8 mouse cellular contexts compared by ENCODE assay signal in the genomic region with DNA sequence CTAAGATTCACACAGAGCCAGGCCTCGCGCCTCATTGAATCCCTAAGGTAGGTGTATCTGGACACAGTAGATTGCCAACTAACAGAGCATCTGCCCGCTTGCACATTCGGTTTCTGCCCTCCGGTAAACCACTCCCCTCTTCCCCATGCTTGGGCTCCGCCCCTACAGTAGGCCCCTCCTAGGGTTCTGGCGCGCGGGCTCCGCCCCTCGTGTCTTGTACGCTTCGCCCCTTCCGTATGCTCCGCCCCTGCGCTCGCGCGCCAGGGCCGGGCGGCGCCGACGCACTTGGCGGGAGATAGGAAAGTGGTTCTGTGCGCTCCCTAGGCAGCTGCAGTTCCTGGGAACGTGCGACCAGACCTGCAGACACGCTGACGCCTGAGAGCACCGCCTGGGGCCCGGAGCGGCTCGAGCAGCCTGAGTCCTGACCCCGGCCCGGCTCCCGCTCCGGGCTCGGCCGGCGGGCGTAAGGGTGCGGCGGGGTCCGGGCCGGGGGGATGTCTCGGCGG. TPM values are rescaled to one million over a fixed set of nuclear protein-coding genes. Genes with fewer than 3 reads are reported as not detected.
DNase-seq lines count a peak whose midpoint lies in the region; ATAC-seq and TF ChIP-seq lines count a peak whose summit lies in the region.

TSS of gene Mybl2 (plus strand) at position 353 of the 506 bp plus-strand sequence.

- no peaks in the 10 kb centered on the region for H3K4me1 ChIP-seq in hindbrain, postnatal 0 days (ENCODE audit: insufficient read depth, low read length)

- intact Hi-C loops in gastrocnemius, adult 2 months (cut with DNase I), result loop anchor here (5.0 kb wide), 1 partner anchor 348 kb away; no protein-coding TSS in a partner anchor
- intact Hi-C loops in left cerebral cortex, adult 2 months (cut with DNase I), result no loop called here

- peak within 1 kb of the TSS; percentile 100 for H3K4me2 ChIP-seq in hindbrain, postnatal 0 days (ENCODE audit: low read depth, low read length)

- H3K36me3 ChIP-seq in hindbrain, postnatal 0 days (ENCODE audit: insufficient read depth, low read length), result no peaks in the 10 kb centered on the region

- peak; percentile 99 for DNase-seq in ZHBTc4 (ENCODE audit: low read depth, low spot score)
- DNase-seq in gastrocnemius, adult 2 months, result peak; percentile 93
- DNase-seq in hindbrain, postnatal 0 days (ENCODE audit: low spot score), result peak; percentile 96
- peak; percentile 81 to 82 for DNase-seq in left cerebral cortex, adult 2 months (ENCODE audit: extremely low spot score in 1 of 2, low spot score in 2 of 2)
- DNase-seq in right cerebral cortex, adult 2 months (ENCODE audit: low spot score in 2 of 2), result peak; percentile 74 to 79
- DNase-seq in urinary bladder, postnatal 14 days (ENCODE audit: low spot score), result peak; percentile 94

- H3K27me3 ChIP-seq in hindbrain, postnatal 0 days (ENCODE audit: insufficient read depth, low read length), result no peaks in the 10 kb centered on the region; the same call in 1 of the 2 replicates

- peak within 1 kb of the TSS; percentile 78 for H3K4me3 ChIP-seq in gastrocnemius, adult 2 months
- H3K4me3 ChIP-seq in hindbrain, postnatal 0 days (ENCODE audit: low read length), result peak within 1 kb of the TSS; percentile 65
- peak within 1 kb of the TSS; percentile 49 for H3K4me3 ChIP-seq in left cerebral cortex, adult 2 months

- no peak within 1 kb of the TSS for H3K27ac ChIP-seq in gastrocnemius, adult 2 months
- H3K27ac ChIP-seq in hindbrain, postnatal 0 days, result no peak within 1 kb of the TSS
- no peak within 1 kb of the TSS for H3K27ac ChIP-seq in left cerebral cortex, adult 2 months

- no peaks in the 10 kb centered on the region for H3K9me3 ChIP-seq in hindbrain, postnatal 0 days (ENCODE audit: low read length)

- under 1% methylated on average over 48 of the region's 48 CpGs for WGBS in hindbrain, postnatal 0 days

- peak; percentile 97 for ATAC-seq in common myeloid progenitor, adult 5-6 weeks (replicated peaks; ENCODE audit: low read depth, poor library complexity, severe bottlenecking)
- peak; percentile 99 for ATAC-seq in hindbrain, postnatal 0 days
- ATAC-seq in megakaryocyte, adult 5-6 weeks (ENCODE audit: poor library complexity, severe bottlenecking), result peak; percentile 97

- TF ChIP-seq CTCF in gastrocnemius, adult 2 months (IDR thresholded peaks at IDR 0.05), result no peak
- TF ChIP-seq CTCF in hindbrain, postnatal 0 days (IDR thresholded peaks at IDR 0.05; ENCODE audit: low read depth), result no peak
- no peak; the same call in 1 of the 2 replicates for TF ChIP-seq CTCF in left cerebral cortex, adult 2 months (IDR thresholded peaks at IDR 0.05)

- H3K9ac ChIP-seq in hindbrain, postnatal 0 days (replicated peaks; ENCODE audit: low read length), result peak within 1 kb of the TSS; percentile 50

RNA-seq across cellular contexts. Expression of gene Mybl2, which starts in this region (rescaled TPM):
- total RNA-seq in common myeloid progenitor, adult 5-6 weeks (2017), result 18.8 and 25.9 TPM in 2 replicates
- total RNA-seq in gastrocnemius, adult 2 months (2021), result not detected
- total RNA-seq in hindbrain, postnatal 0 days (2014; rRNA removed), result 3.9 and 5.2 TPM in 2 replicates
- 3.7 and 4.5 TPM in 2 replicates for polyA plus RNA-seq in hindbrain, postnatal 0 days (2015; fragmentation: Nextera tagmentation; extraction: Ambion mirVana)
- 1 to 10 TPM; 1.2 to 2.0 TPM for total RNA-seq in left cerebral cortex, adult 2 months (2021)
- 9.0 and 13.6 TPM in 2 replicates for total RNA-seq in megakaryocyte, adult 5-6 weeks (2015)
- total RNA-seq in megakaryocyte, adult 5-6 weeks (2017), result 21.9 and 33.7 TPM in 2 replicates

Comparison
In these comparisons a context has a peak if more than half of its experiments do, and no peak if none do; other contexts are left out.
1. Peak in DNase-seq and H3K4me3 ChIP-seq in gastrocnemius, adult 2 months; RNA of the gene not detected or under 1 TPM.